Mouse (Mus musculus): ENCODE results near the gene Gas2.
A peak's percentile ranks its signal among the peaks of the same experiment; 100 is the strongest.

The Gas2 gene

DNA sequence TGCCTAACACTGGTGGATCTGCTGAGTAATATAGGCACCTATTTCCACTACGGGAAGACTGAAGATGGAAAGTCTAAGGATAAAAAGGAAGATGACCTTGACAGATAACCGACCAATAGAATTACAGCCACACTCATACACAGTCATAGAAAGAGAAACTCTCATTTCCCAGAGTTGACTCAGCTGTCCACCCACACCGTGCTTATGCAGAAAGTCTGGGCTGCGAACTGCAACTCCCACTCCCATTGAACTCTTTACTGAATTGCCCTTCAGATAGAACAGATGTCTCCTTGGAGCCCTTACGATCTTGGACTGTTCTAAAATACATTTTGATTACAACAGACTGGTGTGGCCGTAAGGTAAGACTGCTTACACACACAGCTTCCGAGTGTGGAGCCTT lies 102.9 kb downstream of the Gas2 start:
- DNase-seq (ENCODE audit: extremely low spot score, low spot score) = no peak

DNA sequence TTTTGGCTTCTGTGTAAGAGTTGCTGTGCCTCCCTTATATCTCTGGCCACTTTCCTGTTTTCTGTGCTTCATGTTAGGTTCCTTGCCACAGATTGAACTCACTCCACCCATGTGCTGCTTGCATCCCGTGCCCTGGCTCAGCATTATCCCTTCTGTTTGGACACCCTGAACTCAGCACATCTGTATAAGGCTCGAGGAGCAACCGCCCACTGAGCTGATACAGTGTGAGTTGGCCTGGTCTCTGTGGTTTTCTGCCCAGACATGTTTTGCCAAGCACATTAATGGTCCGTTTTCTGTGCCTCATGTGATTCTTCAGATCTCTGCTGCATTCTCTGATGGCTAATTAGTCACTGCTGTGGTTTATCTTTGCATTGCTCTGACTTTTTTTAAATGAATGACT lies 105.8 kb downstream of the Gas2 start:
- no peak for DNase-seq (ENCODE audit: extremely low spot score, low spot score)

DNA sequence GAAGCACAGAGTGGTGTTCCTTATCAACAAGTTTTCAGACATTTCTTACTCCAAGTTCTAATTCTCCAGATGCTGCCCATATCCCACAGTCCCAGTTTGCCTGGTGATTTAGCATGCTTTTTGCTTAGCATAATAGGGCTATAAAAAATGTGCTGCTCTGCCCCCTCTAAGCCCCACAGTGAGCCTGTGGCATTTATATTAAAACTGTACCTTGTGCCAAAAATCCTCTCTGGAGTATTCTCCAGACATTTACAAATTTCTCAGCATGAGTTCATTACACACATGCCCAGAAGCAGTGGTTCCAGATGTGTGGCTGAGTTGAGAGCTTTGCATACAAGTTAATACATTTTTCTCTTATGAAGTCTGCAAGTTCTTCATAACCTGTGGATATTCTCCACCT lies 107.6 kb downstream of the Gas2 start:
- DNase-seq (ENCODE audit: extremely low spot score, low spot score) = no peak

DNA sequence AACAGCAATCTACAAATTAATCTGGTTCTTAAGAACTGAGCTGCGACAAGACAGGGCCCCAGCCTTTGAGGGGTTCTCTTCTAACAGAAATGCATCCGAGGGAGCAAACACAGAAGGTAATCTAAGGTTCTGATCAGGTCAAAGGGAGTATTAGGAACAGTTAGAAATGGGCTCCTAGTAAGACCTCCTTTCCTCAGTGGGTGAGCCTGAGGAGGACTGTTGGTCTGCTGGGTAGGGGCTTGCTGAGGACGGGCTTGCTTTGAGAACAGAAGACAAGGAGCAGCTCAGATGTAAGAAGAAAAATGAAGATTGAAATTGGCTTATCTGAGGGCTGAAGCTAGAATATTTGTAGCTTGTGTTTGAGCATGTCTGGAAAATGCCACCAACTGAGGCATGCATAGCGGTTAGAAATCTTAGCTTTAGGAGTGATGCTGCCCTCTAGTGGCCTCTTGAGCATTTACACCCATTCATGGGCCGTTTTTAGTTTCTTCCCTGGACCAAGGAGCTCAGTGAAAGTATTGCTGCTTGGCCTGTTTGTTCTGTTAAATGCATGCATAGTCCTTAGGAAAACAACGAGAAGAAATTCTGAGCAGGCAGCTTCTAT lies 110.5 kb downstream of the Gas2 start:
- DNase-seq (ENCODE audit: extremely low spot score, low spot score) = peak; percentile 49

DNA sequence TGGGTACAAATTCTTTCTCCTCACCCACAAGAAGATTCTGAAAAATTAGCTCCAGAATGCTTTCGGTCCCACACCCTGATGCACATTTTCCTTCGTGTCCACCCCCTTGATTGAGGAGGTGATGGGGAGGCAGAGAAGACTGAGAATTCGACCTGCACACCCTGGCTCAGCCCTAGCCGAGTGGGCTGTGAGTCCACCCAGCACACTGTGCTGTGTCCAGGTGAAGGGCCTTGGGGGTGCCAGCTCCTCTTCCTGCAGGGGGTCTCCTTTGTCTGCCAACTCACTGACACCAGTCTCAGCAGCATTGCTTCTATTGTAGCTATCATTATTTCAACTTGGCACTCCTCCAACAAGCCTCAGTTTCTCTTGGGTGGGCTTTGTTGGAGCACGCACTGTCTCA lies 111.3 kb downstream of the Gas2 start:
- DNase-seq (ENCODE audit: extremely low spot score, low spot score) = no peak

DNA sequence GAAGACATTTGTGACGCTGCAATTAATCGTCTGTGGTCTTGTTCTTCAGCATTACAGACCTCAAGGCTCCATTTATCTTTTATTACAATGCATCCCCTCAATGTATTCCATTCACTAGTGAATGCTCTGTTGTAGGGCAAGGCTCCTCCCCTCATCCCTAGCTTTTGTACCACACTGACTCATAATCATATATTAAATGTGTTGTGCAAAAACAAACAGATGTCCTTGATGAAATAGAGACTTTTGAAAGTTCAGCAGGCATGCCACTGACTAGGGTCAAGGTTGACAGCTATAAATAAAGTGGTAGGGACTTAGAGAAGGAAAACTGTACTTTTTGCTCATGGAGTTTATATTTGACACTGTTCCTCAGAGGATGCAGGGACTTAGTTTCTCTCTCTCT lies 111.7 kb downstream of the Gas2 start:
- no peak for DNase-seq (ENCODE audit: extremely low spot score, low spot score)

DNA sequence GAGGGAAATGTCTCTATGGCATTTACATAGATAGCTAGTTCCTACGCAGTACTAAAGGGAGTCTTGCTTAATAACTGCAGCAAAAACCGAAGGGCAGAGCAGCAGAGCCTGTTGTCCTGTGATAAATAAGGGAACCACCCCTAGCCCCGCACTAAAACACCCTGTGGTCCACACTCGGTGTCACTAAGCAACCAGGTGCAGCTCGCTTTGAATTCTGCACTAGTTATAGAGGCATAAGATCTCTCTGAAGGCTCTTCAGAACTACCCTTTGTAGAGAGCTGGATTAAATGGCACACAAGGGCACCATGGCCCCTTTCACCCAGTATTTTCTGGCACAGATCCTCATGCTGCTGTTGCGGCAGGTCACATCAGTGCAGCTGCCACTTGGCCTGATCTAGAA lies 113.4 kb downstream of the Gas2 start:
- DNase-seq (ENCODE audit: extremely low spot score, low spot score) = no peak

DNA sequence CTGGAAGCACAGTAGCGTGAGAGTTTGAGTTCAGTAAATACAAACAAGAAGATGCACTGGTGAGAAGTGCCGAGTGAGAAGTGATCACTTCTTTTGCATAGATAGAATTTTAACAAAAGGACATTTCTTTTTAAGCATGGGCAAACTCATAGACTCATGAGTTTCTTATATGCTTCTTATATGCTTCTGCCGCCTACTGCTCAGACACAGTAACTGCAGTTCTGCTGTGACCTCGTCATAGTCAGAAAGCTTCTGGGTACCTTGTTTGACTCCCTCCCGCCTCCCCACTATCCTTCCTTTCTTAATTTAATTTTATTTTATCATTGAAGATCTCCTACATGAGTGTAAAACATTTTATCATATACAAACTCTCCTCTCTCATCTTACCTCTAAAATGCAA lies 117.5 kb downstream of the Gas2 start:
- no peak for DNase-seq (ENCODE audit: extremely low spot score, low spot score)

DNA sequence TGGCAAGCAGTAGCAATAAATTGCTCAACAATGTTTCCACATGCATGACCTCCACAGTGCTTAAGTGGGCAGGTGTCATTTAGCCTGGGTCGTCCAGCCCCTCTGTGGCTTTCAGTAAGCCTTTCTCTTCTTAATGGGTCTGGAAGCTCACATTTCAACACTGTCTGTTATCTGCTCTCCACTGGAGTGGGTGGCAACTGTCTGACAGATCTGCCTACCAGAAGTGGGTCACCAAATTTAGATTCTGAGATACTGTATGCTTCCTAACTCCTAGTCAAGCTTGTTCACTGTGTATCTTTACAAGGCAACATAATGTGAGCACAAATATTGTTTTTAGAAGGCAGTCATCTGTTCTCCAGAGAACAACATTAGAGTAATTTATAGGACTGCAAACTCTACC lies 120.5 kb downstream of the Gas2 start:
- no peak for DNase-seq (ENCODE audit: extremely low spot score, low spot score)

DNA sequence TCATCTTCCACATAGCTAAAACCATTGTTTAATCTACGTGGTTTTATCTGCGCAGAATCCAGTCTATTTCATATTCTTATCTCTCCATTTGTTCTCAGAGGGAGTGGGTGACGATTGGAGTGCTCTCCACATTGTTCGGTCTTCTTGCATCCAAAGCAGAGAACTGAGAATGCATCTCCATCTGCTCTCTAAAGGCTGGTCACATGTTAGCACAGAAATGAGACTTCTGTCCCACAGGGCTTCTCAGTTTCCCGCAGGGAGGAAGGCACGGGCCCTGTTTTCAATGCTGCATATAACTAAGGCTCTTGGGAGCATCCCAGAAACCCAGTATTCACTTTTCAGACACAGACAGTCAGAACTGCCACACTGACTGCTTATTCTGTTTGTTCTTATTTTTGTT lies 123.9 kb downstream of the Gas2 start:
- DNase-seq (ENCODE audit: extremely low spot score, low spot score) = no peak

DNA sequence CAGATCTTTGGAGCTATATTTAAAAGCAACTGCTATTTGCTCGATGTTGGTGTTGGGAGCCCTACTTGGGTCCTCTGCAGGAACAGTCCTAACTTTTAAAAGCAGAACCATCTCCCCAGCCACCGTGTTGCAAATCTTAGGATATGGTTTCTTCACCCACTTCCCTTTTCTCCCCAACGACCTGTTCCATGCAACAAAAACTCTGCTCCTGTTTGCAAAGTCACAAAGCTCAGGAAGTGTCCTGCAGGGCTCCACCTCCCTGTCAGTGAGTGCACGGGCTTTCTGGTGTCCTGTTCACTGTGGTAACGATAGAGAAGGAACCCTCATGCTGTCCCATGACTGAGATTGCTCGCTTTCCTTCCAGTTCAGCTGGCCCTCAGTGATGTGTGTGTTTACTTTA lies 125.1 kb downstream of the Gas2 start:
- DNase-seq (ENCODE audit: extremely low spot score, low spot score) = no peak

DNA sequence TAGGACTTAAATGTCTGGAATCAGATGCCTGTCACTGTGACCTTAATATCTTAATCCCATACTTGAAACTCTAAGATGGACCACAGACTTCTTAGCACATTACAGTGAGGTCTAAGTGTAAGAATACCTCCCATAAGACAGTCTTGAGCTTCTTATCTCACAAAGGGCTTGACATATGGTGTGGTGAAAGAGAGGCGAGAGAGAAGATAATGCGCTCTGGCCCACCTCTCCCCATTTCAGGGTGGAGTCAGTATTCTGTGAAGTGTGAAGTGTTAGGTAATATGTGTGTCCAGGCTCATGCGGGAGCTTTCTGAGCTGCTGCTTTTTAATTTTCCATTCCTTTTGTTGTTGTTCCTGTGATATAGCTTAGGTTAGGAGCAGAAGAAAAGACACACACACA lies 129.2 kb downstream of the Gas2 start:
- no peak for DNase-seq (ENCODE audit: extremely low spot score, low spot score)

DNA sequence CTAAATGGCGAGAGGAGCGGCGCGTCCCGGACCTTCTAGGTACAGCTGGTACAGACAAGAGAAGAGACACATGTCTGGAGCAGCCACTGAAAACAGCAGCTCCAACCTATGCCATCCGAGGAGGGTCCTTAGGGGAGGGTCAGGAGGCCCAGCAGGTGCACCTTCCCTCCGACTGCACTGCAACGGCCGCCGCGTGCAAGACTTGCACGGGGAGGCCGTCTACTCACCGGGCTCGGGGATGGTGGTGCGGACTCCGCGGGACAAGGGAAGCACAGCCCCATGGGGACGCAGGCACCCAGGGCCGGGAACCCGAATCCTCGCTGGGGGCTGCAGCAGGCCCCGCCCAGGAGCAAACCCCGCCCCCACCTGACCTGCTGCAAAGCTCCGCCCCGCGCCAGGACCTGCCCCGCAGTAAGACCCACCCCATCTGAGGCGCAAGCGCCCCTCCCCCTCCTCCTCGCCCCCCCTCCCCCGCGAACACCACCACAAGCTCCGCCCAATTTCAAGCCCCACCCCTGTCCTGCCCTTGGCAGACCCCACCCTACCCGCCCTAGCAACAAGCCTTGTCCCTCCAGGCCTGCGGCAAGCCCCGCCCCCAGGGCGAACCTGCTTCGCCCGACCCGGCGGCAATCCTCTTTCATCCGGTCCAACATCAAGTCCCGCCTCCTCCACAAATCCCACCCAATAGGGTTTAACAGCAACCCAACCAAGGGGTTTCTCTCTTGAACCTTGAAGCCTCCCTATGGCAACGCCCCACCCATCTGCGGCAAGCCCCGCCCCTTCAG lies 143.9 kb downstream of the Gas2 start, which contains the start of gene Svip:
Gene Svip, minus strand, starts transcription at position 508 of the 785 bp plus-strand sequence.
- DNase-seq (ENCODE audit: extremely low spot score, low spot score) = peak; percentile 84

DNA sequence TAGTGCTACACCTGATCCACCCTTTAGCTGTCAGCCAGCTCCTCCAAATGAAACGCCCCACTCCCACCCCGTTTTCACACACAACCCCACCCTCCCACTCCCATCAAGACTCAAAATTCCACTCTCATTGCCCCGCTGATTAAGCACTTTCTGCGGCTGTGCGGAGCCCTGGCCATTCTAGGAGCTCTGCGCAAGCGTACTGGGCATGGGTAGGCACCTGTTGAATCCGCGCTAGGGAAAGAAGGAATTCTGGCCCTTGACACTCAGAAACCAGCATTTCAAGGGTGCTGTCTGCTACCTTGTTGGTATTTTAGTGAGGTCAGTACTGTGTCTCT lies 144.4 kb downstream of the Gas2 start:
- DNase-seq (ENCODE audit: extremely low spot score, low spot score) = no peak

DNA sequence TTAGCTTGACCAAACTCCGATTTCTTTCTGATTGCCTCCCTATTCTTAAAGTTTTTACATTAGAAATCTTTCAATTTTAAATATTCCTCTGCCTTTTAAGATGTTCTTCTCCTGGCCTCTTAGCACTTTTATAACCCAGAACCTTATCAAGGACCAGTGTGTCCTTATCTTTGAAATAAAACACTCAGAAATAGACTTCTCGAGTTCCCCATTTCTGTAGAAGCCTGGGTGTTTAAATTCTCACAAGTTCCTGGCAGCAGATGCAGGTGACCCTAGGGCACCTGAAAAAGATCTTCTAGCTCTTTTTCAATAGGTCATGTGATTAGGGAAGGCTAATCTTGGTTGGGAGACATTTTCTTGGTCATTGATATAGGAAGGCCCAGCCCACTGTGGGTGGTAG lies 145.3 kb downstream of the Gas2 start:
- DNase-seq (ENCODE audit: extremely low spot score, low spot score) = no peak

DNA sequence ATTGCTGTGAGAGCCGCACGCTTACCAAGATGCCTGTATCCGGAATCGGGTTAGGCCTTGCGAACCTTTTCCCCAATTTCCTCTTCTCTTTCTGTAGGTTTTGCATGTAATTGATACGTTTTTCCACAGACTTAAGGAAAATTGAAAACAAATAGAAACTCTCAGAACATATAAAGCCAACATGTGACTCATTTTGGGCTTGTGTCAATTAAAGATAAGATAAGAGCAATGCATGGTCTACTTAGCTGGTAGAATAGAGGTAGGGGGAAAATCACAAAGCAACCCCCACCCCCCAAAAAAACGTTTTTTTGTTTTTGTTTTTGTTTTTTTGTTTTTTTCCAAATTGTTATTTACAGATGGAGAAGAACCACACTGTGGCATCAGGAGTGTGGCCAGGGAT lies 151.6 kb downstream of the Gas2 start:
- DNase-seq (ENCODE audit: extremely low spot score, low spot score) = no peak

DNA sequence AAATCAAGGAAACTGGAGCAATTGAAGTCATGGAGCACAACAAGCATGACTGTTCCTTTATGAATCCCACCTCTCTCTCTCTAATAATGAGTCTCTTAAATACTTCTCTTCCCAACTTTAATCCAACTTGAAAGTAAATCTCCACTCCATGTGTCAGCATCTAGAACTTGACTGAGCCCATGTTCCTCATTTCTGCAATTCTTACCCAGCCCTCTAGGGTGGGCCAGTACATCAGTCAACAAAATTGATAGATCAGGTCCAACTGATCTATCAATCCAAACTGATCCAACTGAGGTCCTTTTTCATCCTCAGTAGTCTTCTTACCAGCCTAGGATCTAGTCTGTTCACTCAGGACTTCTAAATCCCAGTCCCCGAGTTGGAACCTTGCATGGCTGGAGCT lies 153.4 kb downstream of the Gas2 start:
- DNase-seq (ENCODE audit: extremely low spot score, low spot score) = no peak

DNA sequence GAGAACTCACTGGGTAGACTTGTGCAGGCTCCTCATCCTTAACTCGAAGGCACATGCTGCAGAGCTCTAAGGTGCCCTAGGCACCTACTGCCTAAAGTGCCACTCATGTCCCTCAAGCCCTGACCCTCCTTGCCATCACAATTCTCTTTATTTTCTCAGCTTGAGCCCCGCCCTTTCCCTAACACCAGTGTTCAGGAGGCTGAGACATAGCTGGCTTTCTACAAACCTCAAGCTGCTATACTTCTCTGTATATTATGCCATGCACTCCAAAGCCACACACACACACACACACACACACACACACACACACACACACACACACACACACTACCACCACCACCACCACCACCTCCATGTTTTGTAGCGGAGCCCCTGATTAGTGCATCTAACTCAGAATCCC lies 153.8 kb downstream of the Gas2 start, which contains the start of gene 1700015G11Rik:
Gene 1700015G11Rik, minus strand, starts transcription at position 101 of the 400 bp plus-strand sequence.
- DNase-seq (ENCODE audit: extremely low spot score, low spot score) = no peak

DNA sequence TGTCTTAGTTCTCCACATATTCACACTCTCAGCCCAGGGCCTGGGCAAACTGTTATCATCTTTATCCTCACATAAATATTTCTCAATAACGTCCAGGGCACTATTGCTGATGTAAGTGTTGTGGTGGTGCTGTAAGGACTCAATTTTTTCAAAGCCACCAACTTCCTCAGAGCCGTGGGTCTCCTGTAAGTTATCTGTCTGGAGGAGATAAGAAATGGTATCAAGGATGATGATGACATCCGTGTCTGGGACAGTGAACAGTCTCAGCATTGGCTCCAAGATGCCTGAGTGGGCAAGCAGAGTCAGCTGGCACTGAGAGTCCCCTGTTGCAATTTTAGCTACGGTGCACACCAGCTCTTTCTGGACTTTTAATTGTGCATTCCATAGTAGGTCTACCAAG lies 160.2 kb downstream of the Gas2 start:
- no peak for DNase-seq (ENCODE audit: extremely low spot score, low spot score)

DNA sequence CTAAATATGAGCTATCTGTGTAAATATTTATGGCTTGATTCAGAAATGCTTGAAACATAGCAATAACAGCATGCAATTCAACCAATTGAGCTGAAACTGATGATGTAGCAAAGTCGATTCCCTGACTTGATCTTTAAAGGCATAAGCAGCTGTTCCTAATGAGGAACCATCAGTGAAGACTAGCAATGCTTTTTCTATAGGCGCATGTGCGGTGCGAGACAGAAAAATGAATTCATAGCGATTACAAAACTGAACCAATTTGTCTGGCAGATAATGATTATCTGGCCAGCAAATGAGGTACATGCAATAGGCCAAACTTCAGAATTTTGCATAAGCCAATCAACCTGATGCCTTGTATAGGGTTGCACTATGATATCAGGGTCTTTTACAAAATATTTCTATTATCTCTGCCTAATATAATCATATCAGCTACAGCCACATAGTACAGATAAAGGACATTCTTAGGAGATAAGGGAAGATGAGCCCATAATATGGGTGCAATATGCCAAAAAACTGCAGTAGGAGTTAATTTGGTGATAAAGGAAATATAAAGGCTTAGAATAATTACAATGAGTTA lies 162.3 kb downstream of the Gas2 start:
- no peak for DNase-seq (ENCODE audit: extremely low spot score, low spot score)

DNA sequence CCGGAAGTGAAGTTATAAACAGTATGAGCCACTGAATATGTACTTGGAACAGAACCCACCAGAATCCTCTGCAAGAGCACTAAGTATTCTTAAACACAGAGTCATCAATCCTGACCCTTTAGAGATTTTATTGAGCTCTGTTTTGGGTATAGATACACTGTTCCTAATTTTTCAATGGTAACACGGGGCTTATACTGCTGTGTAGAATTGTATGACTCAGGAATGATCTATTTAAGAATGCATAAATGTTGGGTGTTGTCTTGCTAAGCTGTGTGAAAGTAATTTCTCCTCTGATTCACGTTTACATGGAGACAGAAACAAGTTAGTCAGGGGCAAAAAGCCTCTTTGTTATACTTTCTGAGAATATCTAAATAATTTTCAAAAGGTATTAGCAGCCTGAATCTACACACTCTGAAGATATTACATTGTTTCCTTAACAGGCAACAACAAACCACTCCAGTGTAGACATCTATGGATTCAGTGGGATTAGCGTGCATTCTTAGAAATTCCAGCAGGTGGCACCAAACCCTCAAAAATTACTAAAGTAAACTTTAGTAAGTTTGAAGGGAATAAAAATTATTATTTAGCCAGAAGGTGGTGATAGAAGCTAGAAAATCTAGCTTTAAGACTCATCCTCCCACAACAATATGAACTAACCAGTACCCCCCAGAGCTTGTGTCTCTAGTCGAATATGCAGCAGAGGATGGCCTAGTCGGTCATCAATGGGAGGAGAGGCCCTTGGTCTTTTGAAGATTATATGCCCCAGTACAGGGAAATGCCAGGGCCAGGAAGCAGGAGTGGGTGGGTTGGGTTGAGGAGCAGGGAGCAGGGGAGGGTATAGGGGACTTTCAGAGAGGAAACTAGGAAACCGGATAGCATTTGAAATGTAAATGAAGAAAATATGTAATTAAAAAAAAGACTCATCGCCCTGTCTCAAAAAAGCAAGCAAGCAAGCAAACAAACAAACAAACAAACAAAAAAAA lies 176.1 kb downstream of the Gas2 start:
- DNase-seq (ENCODE audit: extremely low spot score, low spot score) = peak; percentile 36

Measured in neural tube, embryonic 10.5 days (tissue).